In genomic region chr16:23361031-23361430, GRCm38 (mm10) we compare ENCODE assay signal across 25 mouse cellular contexts.
DNase-seq lines count a peak whose midpoint lies in the region; ATAC-seq and TF ChIP-seq lines count a peak whose summit lies in the region.
"Had no signal": no experiment of that assay in that cellular context is flagged by ENCODE, and none has a peak within 500 bp of the region (broad histone marks: within the 10 kb centered on the region; RNA-seq: fewer than 3 reads in every experiment).

No protein-coding gene starts in this region.

- H3K27me3 ChIP-seq in hindbrain, embryonic 14.5 days (ENCODE audit: control insufficient read depth, insufficient read depth, low read length): no peaks in the 10 kb centered on the region
- H3K27me3 ChIP-seq: embryonic facial prominence, embryonic 12.5 days; forebrain, embryonic 12.5 days; hindbrain, embryonic 12.5 days; limb, embryonic 13.5 days; lung, embryonic 15.5 days; midbrain, embryonic 15.5 days; neural tube, embryonic 12.5 days; Patski; stomach, embryonic 15.5 days had no signal

- WGBS in hindbrain, embryonic 14.5 days: 83% methylated on average over 4 of the region's 4 CpGs

- no peak overlapping the region for H3K9ac ChIP-seq in hindbrain, embryonic 14.5 days
- H3K9ac ChIP-seq: embryonic facial prominence, embryonic 12.5 days; forebrain, embryonic 12.5 days; hindbrain, embryonic 12.5 days; limb, embryonic 13.5 days; liver, embryonic 14.5 days; lung, embryonic 15.5 days; midbrain, embryonic 15.5 days; neural tube, embryonic 12.5 days; stomach, embryonic 15.5 days had no signal

- no peak for ATAC-seq in hindbrain, embryonic 14.5 days (ENCODE audit: low FRiP score)
- ATAC-seq: inflammation-experienced regulatory T-cells, adult 6 months; midbrain, embryonic 15.5 days; Patski had no signal

- no peaks in the 10 kb centered on the region for H3K9me3 ChIP-seq in hindbrain, embryonic 14.5 days (ENCODE audit: control insufficient read depth, low read length)
- H3K9me3 ChIP-seq: embryonic facial prominence, embryonic 12.5 days; forebrain, embryonic 12.5 days; hindbrain, embryonic 12.5 days; limb, embryonic 13.5 days; lung, embryonic 15.5 days; midbrain, embryonic 15.5 days; neural tube, embryonic 12.5 days; stomach, embryonic 15.5 days had no signal

- no peaks in the 10 kb centered on the region for H3K4me1 ChIP-seq in hindbrain, embryonic 14.5 days (replicated peaks; ENCODE audit: control insufficient read depth, insufficient read depth, low read length)
- H3K4me1 ChIP-seq: embryonic facial prominence, embryonic 12.5 days; forebrain, embryonic 12.5 days; hindbrain, embryonic 12.5 days; limb, embryonic 13.5 days; lung, embryonic 15.5 days; midbrain, embryonic 15.5 days; neural tube, embryonic 12.5 days; stomach, embryonic 15.5 days had no signal

- no peak overlapping the region for H3K4me3 ChIP-seq in hindbrain, embryonic 14.5 days (replicated peaks; ENCODE audit: low read length)
- H3K4me3 ChIP-seq: embryonic facial prominence, embryonic 12.5 days; erythroblast, embryonic 14.5 days; forebrain, embryonic 12.5 days; hindbrain, embryonic 12.5 days; limb, embryonic 13.5 days; lung, embryonic 15.5 days; midbrain, embryonic 15.5 days; neural tube, embryonic 12.5 days; stomach, embryonic 15.5 days had no signal

- no peak overlapping the region for H3K4me2 ChIP-seq in hindbrain, embryonic 14.5 days (replicated peaks)
- H3K4me2 ChIP-seq: embryonic facial prominence, embryonic 12.5 days; forebrain, embryonic 12.5 days; hindbrain, embryonic 12.5 days; limb, embryonic 13.5 days; lung, embryonic 15.5 days; midbrain, embryonic 15.5 days; neural tube, embryonic 12.5 days; stomach, embryonic 15.5 days had no signal

- TF ChIP-seq POLR2A in brain, embryonic 14.5 days (IDR thresholded peaks at IDR 0.05; ENCODE audit: borderline replicate concordance, extremely low read depth, insufficient read depth, insufficient read length, poor library complexity, severe bottlenecking): no peak

- H3K36me3 ChIP-seq in hindbrain, embryonic 14.5 days (replicated peaks; ENCODE audit: control insufficient read depth, insufficient read depth): peaks cover 27% of the 10 kb centered on the region

- no peak for TF ChIP-seq CTCF in brain, embryonic 14.5 days (IDR thresholded peaks at IDR 0.05; ENCODE audit: borderline replicate concordance, extremely low read depth, insufficient read depth, insufficient read length)

- DNase-seq in lung, postnatal 10 days: peak; percentile 52
- no peak for DNase-seq in lung, postnatal 14 days
- DNase-seq in brain, embryonic 14.5 days (ENCODE audit: low read depth): peak; percentile 6
- peak; percentile 23 to 33 for DNase-seq in gastrocnemius, postnatal 4 days (ENCODE audit: low spot score in 2 of 2)
- no peak for DNase-seq in hindbrain, embryonic 14.5 days (ENCODE audit: low spot score)
- no peak for DNase-seq in right cerebral cortex, postnatal 14 days
- DNase-seq in cerebellum, postnatal 25 days: no peak
- DNase-seq: adrenal gland, postnatal 36 days; cerebellum, adult 11-12 months; cerebellum, postnatal 10 days; kidney, adult 18-20 months; kidney, postnatal 10 days had no signal

- H3K27ac ChIP-seq in hindbrain, embryonic 14.5 days: no peak overlapping the region
- H3K27ac ChIP-seq: embryonic facial prominence, embryonic 12.5 days; forebrain, embryonic 12.5 days; hindbrain, embryonic 12.5 days; limb, embryonic 13.5 days; liver, embryonic 14.5 days; lung, embryonic 15.5 days; macrophage; midbrain, embryonic 15.5 days; neural tube, embryonic 12.5 days; stomach, embryonic 15.5 days had no signal

Comparison
In these comparisons a context has a peak if more than half of its experiments do, and no peak if none do; other contexts are left out.
1. DNase-seq: peak in lung, postnatal 10 days (single experiment), brain, embryonic 14.5 days (single experiment) and gastrocnemius, postnatal 4 days (2 of 2); none in lung, postnatal 14 days (single experiment), hindbrain, embryonic 14.5 days (single experiment), right cerebral cortex, postnatal 14 days (single experiment) and cerebellum, postnatal 25 days (0 of 2).